Mouse (Mus musculus): Measurements from ENCODE around the gene Nfya. TPM values are rescaled to one million over a fixed set of nuclear protein-coding genes. Genes with fewer than 3 reads are reported as not detected.

Nfya gene
- polyA plus RNA-seq, 1 experiment: 1.3 TPM

GRCm38 (mm10) chr17:48388666-48389065 lies 21.0 kb downstream of the Nfya start:
- no peak for TF ChIP-seq GATA1 (IDR thresholded peaks at IDR 0.05; ENCODE audit: low read length)
- TF ChIP-seq TAL1 (IDR thresholded peaks at IDR 0.05; ENCODE audit: low read length): no peak
- H3K9me3 ChIP-seq (ENCODE audit: control insufficient read depth, low read length): no peaks in the 10 kb centered on the region
- no peaks in the 10 kb centered on the region for H3K27me3 ChIP-seq (ENCODE audit: control insufficient read depth)
- H3K36me3 ChIP-seq (ENCODE audit: control insufficient read depth): peaks cover 81% of the 10 kb centered on the region
- H3K4me1 ChIP-seq (ENCODE audit: control insufficient read depth): peaks cover 5% of the 10 kb centered on the region; the same call in 1 of the 2 replicates
- no peak overlapping the region for H3K4me3 ChIP-seq (replicated peaks)

DNA sequence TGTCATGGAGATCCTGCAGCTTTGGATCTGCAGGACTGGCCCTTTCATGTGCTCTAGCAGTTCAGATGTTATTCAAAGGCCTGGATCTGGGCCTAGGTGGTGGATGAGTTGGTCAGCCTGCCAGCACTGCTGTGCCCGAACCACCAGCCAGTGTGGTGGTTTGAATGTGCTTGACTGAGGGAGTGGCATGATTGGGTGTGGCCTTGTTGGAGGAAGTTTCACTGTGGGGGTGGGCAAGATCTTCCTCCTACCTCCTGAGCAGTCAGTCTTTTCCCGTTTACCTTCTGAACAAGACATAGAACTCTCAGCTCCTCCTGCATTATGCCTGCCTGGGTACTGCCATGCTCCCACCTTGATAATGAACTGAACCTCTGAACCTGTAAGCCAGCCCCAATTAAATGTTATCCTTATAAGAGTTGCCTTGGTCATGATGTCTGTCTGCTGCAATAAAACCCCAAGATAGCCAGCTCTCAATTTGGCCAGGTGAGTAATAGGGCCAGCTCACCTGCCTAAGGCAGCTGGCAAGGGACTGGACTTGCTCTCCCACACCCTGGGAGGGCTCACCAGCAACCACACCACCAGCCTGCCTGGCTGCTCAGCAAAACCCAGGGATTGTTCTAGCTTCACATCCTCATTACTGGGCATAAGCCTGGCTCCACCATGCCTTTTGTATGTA lies 23.8 kb downstream of the Nfya start:
- Histone ChIP-seq H3K9me3 (ENCODE audit: control insufficient read depth, low read length) (no peaks in the 10 kb centered on the region), H3K27me3 (ENCODE audit: control insufficient read depth) (no peaks in the 10 kb centered on the region), H3K4me3 (replicated peaks) (no peak overlapping the region), H3K4me1 (ENCODE audit: control insufficient read depth) (peaks cover 5% of the 10 kb centered on the region; the same call in 1 of the 2 replicates), H3K36me3 (ENCODE audit: control insufficient read depth) (peaks cover 53% of the 10 kb centered on the region)
- TF ChIP-seq GATA1 (IDR thresholded peaks at IDR 0.05; ENCODE audit: low read length) (no peak), TAL1 (IDR thresholded peaks at IDR 0.05; ENCODE audit: low read length) (no peak)

- no peaks in the 10 kb centered on the region for H3K27me3 ChIP-seq (ENCODE audit: control insufficient read depth)
- TF ChIP-seq GATA1 (IDR thresholded peaks at IDR 0.05; ENCODE audit: low read length): no peak
- TF ChIP-seq TAL1 (IDR thresholded peaks at IDR 0.05; ENCODE audit: low read length): no peak
- no peaks in the 10 kb centered on the region for H3K9me3 ChIP-seq (ENCODE audit: control insufficient read depth, low read length)
- H3K36me3 ChIP-seq (ENCODE audit: control insufficient read depth): no peaks in the 10 kb centered on the region
- H3K4me3 ChIP-seq (replicated peaks): no peak overlapping the region
- no peaks in the 10 kb centered on the region for H3K4me1 ChIP-seq (ENCODE audit: control insufficient read depth)
Measured at GRCm38 (mm10) chr17:48379050-48379449, 30.7 kb downstream of the Nfya start.

DNA sequence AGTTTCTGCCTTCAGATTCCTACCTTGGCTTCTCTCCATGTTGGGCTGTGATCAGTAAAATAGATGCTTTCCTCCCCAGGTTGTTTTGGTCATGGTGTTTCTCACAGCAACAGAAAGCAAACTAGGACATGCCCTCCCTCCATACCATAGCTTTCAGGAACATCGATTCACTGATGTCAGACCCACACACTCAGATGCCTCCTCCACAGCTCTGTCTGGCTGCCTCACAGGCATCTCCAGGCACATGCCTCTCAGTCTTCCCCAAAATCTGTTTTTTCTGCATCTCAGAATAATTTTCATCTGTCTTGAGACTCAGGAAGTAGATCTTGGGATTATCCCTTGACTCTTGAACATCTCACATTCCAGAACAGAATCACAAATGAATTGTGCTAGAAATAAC lies 33.6 kb downstream of the Nfya start:
- H3K4me3 ChIP-seq (replicated peaks): no peak overlapping the region
- no peaks in the 10 kb centered on the region for H3K36me3 ChIP-seq (ENCODE audit: control insufficient read depth)
- H3K4me1 ChIP-seq (ENCODE audit: control insufficient read depth): no peaks in the 10 kb centered on the region
- H3K9me3 ChIP-seq (ENCODE audit: control insufficient read depth, low read length): no peaks in the 10 kb centered on the region
- no peaks in the 10 kb centered on the region for H3K27me3 ChIP-seq (ENCODE audit: control insufficient read depth)
- no peak for TF ChIP-seq GATA1 (IDR thresholded peaks at IDR 0.05; ENCODE audit: low read length)
- TF ChIP-seq TAL1 (IDR thresholded peaks at IDR 0.05; ENCODE audit: low read length): no peak

GRCm38 (mm10) chr17:48372987-48373386 lies 36.7 kb downstream of the Nfya start:
- Histone ChIP-seq H3K27me3 (ENCODE audit: control insufficient read depth) (no peaks in the 10 kb centered on the region), H3K4me3 (replicated peaks) (no peak overlapping the region), H3K9me3 (ENCODE audit: control insufficient read depth, low read length) (no peaks in the 10 kb centered on the region), H3K4me1 (ENCODE audit: control insufficient read depth) (peaks cover 3% of the 10 kb centered on the region), H3K36me3 (ENCODE audit: control insufficient read depth) (no peaks in the 10 kb centered on the region)
- TF ChIP-seq TAL1 (IDR thresholded peaks at IDR 0.05; ENCODE audit: low read length): no peak
- TF ChIP-seq GATA1 (IDR thresholded peaks at IDR 0.05; ENCODE audit: low read length): no peak

DNA sequence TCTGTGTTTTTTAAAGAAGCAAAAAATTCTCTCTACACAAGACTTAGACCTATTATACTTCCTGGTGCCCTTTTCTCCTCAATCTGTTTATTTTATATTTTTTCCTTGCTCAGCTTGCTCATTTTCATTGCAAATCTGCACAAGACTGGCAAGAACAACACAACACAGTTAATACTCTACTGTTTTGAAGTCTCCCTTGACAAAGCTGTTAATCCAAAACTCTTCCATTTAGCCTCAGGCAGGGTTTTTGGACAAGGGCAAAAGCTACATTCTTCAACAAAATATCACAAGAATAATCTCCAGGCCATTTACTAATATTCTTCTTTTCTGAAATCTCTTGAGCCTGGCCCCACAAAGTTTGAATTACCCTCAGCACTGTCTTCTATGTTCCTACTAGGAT lies 38.1 kb downstream of the Nfya start:
- TF ChIP-seq TAL1 (IDR thresholded peaks at IDR 0.05; ENCODE audit: low read length) (no peak), GATA1 (IDR thresholded peaks at IDR 0.05; ENCODE audit: low read length) (no peak)
- H3K27me3 ChIP-seq (ENCODE audit: control insufficient read depth): no peaks in the 10 kb centered on the region
- no peaks in the 10 kb centered on the region for H3K9me3 ChIP-seq (ENCODE audit: control insufficient read depth, low read length)
- H3K36me3 ChIP-seq (ENCODE audit: control insufficient read depth): no peaks in the 10 kb centered on the region
- peaks cover 3% of the 10 kb centered on the region for H3K4me1 ChIP-seq (ENCODE audit: control insufficient read depth)
- H3K4me3 ChIP-seq (replicated peaks): no peak overlapping the region

DNA sequence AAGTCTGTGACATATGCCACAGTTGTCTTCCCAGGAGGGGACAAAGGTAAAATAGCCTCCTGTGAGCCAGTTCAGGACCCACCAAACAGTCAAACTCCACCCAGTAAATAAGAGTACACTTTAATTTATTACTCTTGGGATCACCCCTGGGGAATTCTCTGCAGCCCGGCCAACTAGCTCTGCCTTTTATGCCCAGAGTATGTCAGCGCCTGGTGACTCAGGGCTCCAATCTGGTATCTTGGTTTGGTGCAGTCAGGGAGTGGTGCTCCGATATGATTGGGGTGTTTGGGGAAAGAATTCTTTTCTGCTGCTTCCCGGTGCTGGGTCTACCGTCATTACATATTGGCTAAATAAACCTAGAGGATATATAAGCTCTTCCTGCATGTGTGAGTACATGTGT lies 42.9 kb downstream of the Nfya start:
- TF ChIP-seq GATA1 (IDR thresholded peaks at IDR 0.05; ENCODE audit: low read length) (no peak), TAL1 (IDR thresholded peaks at IDR 0.05; ENCODE audit: low read length) (no peak)
- Histone ChIP-seq H3K4me1 (ENCODE audit: control insufficient read depth) (peaks cover 22% of the 10 kb centered on the region), H3K9me3 (ENCODE audit: control insufficient read depth, low read length) (no peaks in the 10 kb centered on the region), H3K36me3 (ENCODE audit: control insufficient read depth) (no peaks in the 10 kb centered on the region), H3K27me3 (ENCODE audit: control insufficient read depth) (no peaks in the 10 kb centered on the region), H3K4me3 (replicated peaks) (no peak overlapping the region)

- Histone ChIP-seq H3K9me3 (ENCODE audit: control insufficient read depth, low read length) (no peaks in the 10 kb centered on the region), H3K27me3 (ENCODE audit: control insufficient read depth) (no peaks in the 10 kb centered on the region), H3K4me3 (replicated peaks) (no peak overlapping the region), H3K4me1 (ENCODE audit: control insufficient read depth) (peaks cover 30% of the 10 kb centered on the region), H3K36me3 (ENCODE audit: control insufficient read depth) (no peaks in the 10 kb centered on the region)
- TF ChIP-seq TAL1 (IDR thresholded peaks at IDR 0.05; ENCODE audit: low read length) (no peak), GATA1 (IDR thresholded peaks at IDR 0.05; ENCODE audit: low read length) (no peak)
Measured at GRCm38 (mm10) chr17:48365511-48366155, 44.1 kb downstream of the Nfya start.

- Histone ChIP-seq H3K9me3 (ENCODE audit: control insufficient read depth, low read length) (no peaks in the 10 kb centered on the region), H3K36me3 (ENCODE audit: control insufficient read depth) (no peaks in the 10 kb centered on the region), H3K4me1 (ENCODE audit: control insufficient read depth) (peaks cover 39% of the 10 kb centered on the region), H3K4me3 (replicated peaks) (no peak overlapping the region), H3K27me3 (ENCODE audit: control insufficient read depth) (no peaks in the 10 kb centered on the region)
- TF ChIP-seq GATA1 (IDR thresholded peaks at IDR 0.05; ENCODE audit: low read length): no peak
- TF ChIP-seq TAL1 (IDR thresholded peaks at IDR 0.05; ENCODE audit: low read length): no peak
Measured at GRCm38 (mm10) chr17:48363421-48363965, 46.2 kb downstream of the Nfya start.
